Mouse (Mus musculus) testis, adult 2 months (tissue): Measurements from ENCODE around the gene 4430402I18Rik.

ENCODE experiments used
- CTCF ChIP-seq: fragments of 200-500 bp; IDR thresholded peaks from 2 replicates; pipeline ENCODE4 v1.5.1; 2012; ENCODE audit warnings: low read depth, mild to moderate bottlenecking, inconsistent platforms, low read length, moderate library complexity; ENCODE audit not compliant: control insufficient read depth, insufficient read depth, insufficient replicate concordance
- POLR2A ChIP-seq: fragments of 200-500 bp; IDR thresholded peaks from 2 replicates; pipeline ENCODE4 v1.6.1; 2012; ENCODE audit warnings: low read depth, mild to moderate bottlenecking, inconsistent platforms, low read length, moderate library complexity; ENCODE audit not compliant: control insufficient read depth

GRCm38 (mm10) chr19:28964552-28964903, 3.1 kb downstream of the 4430402I18Rik start:
- TF ChIP-seq CTCF (no peak), POLR2A (0 out of 2 replicates have a peak, but pooled peaks have one; percentile 31)
